Mouse (Mus musculus): ENCODE data around the gene Cbfa2t2.

DNA sequence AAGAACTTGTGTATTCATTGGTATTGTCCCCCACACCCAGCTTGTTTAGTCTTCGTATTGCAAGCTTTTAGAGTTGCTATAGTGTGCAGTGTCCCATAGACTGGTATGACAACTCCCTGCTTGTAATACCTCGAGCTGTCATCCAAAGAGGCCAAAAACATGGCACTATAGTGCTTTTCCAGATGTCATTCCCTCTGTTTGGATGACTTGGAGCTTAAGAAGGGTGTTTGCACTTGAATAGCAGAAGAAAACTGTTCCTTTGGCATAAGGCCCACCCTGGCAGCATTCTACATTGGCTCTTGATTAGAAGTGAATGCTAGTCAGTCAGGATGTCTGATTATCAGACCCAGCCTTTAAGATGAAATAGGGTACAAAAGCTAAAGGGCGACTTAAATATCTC is 40.7 kb downstream of the Cbfa2t2 start:
- TF ChIP-seq POLR2A (IDR thresholded peaks at IDR 0.05; ENCODE audit: low read depth, low read length) (no peak), CTCF (IDR thresholded peaks at IDR 0.05; ENCODE audit: borderline replicate concordance, insufficient read depth, low read length) (no peak)
